Mouse (Mus musculus): ENCODE measurements at regions not wholly inside any gene's neighbourhood (a gene's known extent, or its start where the extent isn't known, plus 50 kb on each side); places are given as distances from the start of the nearest gene placed in this dataset.

DNA sequence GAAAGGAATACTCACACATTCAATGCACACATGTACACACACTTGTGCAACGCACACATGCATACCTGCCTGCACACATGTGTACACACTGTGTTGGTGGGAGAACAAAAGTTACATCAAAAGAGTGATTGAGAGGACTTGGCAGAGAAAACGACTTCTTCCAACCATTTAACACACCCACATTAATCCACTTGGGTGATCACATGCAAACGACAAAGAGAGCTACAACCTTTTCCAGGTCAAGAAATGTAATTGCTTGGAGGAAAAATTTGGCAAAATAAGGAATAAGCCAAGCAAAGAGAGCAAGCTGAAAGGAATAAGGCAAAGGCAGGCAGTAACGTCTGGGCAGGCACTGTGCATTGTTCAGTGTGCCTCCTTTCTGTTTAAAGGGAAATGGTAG, 67.3 kb downstream of the C1d start:
- no peak for DNase-seq (ENCODE audit: extremely low spot score in 1 of 2, low spot score in 1 of 2)

- DNase-seq (ENCODE audit: extremely low spot score in 1 of 2, low spot score in 1 of 2): no peak
Measured at GRCm38 (mm10) chr11:17325731-17326646, 68.6 kb downstream of the C1d start.

DNA sequence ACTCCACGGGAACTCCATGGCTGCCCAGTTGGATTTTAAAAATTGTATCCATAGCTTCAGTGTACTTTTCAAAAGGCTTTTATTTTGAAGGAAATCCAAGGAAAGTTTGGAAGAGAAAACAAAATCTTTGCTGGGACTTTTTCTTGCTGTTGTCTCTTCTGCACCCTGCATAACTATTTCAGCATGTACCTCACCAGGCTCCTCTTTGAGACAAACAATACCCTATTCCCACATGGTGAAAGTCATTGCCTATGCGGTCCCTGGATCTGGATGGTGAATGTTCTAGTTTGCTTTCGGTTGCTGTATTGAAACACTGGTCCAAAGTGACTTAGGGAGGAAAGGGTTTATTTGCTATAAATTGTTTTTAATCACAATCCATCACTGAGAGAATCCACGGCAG, 69.3 kb downstream of the C1d start:
- DNase-seq (ENCODE audit: extremely low spot score in 1 of 2, low spot score in 1 of 2): no peak

DNA sequence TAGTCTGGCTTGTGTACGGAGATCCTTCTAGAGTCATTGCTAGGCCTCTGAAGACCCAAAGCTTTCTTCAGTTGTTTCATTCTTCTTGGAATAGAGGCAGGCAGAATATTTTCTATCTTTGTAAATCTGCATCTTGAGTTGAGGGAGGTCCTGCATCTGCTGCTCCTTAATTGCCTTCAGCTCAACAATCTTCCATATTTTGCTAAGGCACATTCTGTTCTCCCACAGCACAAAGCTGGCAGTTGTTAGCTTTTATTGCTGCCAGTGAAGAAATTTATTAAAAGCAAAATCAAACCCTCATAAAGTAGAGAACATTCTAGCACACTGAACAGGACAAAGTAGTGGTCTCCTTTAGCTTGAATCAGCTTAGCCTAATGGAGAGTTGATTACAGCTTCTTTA, 94.1 kb downstream of the C1d start:
- DNase-seq (ENCODE audit: extremely low spot score in 1 of 2, low spot score in 1 of 2): no peak

DNA sequence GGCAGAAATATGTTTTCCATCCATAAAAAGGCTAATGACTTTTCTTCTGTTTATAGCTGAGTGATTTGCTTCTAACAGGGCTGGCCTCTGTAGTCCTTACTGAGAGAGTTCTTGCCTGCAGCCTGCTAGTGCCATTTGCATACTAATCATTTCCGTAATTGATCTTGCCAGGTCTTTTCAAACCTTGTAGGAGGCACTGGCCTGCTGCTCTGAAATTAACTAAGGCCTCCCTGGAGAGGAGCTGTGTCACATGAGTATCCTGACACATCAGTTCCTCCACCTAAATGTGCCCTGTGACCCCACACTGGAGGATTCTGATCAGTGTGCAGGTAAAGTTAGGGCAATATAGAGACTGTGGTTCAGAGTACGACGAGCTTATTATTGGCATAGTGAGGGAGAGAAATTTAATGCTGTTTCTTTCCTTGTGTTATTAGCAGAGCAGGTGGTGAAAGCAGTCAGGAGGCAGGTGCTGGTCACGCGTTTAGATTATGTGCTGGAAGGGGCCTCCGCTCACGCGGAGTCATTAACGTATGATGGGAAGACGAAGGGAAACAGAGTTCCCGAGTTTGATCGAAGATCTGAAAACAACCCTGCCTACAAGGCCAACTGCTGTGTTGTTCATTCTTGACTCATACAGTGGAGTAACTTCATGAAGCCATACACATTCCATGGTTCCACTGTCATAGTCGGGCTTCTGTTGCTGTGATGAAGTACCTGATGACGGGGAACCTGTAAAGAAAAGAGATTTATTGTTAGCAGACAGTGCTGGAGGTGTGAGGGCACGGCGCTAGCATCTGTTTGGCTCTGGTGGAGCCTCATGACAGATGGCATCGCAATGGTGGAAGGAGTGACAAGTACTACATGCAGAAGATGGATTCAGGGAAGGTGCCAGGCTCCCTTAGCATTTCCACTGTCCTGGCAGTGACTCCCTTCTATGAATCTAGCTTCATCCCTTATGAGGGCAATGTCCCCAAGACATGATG, 95.1 kb downstream of the C1d start:
- DNase-seq (ENCODE audit: extremely low spot score in 1 of 2, low spot score in 1 of 2): no peak

GRCm38 (mm10) chr11:17359698-17360254, 102.4 kb downstream of the C1d start:
- no peak for DNase-seq (ENCODE audit: extremely low spot score in 1 of 2, low spot score in 1 of 2)

- DNase-seq (ENCODE audit: extremely low spot score in 1 of 2, low spot score in 1 of 2): no peak
Measured at GRCm38 (mm10) chr11:17377859-17378258, 120.5 kb downstream of the C1d start.

DNA sequence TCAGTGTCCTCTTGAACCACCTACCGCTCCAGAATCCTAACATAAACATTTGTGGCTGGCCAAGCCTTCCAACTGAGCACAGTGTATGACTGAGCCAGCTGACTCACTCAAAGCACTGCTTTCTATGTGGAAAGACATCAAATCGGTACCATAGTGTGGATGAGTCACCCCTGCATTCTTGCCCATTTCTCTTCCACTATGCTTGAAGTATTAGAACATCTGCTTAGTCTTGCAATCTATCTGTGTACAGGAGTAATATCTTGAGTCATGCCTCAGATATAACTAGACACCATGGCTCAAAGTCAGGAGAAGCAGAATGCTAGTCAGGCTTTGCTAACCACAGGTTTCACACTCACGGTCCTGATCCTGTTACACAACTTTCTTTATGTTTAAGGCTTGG, 129.4 kb downstream of the C1d start:
- no peak for DNase-seq (ENCODE audit: extremely low spot score in 1 of 2, low spot score in 1 of 2)

GRCm38 (mm10) chr11:17393832-17394231, 136.5 kb downstream of the C1d start:
- no peak for DNase-seq (ENCODE audit: extremely low spot score in 1 of 2, low spot score in 1 of 2)

DNA sequence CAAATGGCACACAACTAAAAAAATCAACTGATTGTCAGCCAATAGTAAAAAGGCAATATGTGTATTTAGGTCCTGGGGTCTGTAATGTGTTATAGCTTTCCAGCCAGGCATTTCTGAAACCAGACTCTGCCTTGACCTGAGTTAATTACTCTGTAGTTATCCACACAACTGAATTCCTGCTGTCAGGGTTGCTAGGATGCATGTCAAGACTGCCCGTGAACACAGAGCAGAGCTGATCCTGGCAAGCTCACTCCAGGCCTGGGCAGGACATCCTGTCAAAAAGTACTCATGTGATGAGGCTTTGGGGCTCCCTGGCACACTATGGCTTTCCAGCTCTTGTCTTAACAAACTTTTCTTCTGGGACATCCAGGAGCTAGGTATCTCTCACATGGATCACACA, 157.2 kb downstream of the C1d start:
- no peak for DNase-seq (ENCODE audit: extremely low spot score in 1 of 2, low spot score in 1 of 2)

- DNase-seq (ENCODE audit: extremely low spot score in 1 of 2, low spot score in 1 of 2): no peak
Measured at GRCm38 (mm10) chr11:17415144-17415543, 157.8 kb downstream of the C1d start.

DNA sequence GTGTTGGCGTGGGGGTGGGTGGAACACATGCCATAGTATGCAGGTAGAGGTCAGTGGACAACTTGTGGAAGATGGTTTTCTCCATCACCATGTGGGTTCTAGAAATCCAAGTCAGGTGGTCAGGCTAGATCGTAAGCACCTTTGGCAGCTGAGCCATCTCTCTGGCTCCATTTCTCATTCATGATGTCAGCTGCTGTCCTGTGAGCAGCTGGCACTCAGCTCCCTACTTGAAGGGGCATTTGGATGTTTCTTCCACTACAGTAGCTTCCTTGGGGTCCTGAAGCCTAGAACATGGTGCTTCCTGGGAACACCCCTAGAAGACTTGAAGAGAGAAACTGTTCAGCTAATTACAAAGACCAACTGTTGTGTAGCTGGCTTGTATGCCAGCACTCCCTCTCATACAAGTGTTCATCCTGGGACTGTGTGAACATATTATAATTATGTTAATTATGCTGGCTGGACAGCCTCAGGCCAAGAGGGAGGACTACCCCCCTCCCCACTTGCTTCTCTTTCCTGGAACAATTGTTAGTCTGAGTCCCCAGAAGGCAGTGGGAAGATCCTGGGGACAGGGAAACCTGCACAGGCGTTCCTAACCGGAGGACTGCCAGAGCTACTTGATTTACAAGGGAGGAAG, 160.4 kb downstream of the C1d start:
- DNase-seq (ENCODE audit: extremely low spot score in 1 of 2, low spot score in 1 of 2): no peak

DNA sequence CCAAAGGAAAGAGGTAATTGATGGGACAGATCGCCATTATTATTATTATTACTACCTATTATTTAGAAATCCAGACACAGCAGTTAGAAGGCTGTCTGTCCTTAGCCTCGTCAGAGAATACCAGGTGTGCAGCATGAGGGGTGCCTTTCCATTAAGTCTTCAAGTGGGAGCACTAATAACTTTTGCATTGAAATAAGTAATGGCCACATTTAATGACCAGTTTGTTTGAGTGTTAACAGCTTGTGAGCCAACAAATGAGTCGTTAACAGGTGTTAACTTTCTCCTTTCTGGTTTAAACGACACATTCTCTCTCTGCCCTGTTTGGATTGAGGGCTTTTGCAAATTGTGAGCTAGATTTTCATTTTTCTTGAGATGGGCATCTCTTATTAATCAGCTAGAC, 184.8 kb downstream of the C1d start:
- no peak for DNase-seq (ENCODE audit: extremely low spot score in 1 of 2, low spot score in 1 of 2)

- no peak for DNase-seq (ENCODE audit: extremely low spot score in 1 of 2, low spot score in 1 of 2)
Measured at GRCm38 (mm10) chr11:17449289-17449688, 191.9 kb downstream of the C1d start.

- no peak for DNase-seq (ENCODE audit: extremely low spot score in 1 of 2, low spot score in 1 of 2)
Measured at GRCm38 (mm10) chr11:17450360-17451045, 193.1 kb downstream of the C1d start.

- DNase-seq (ENCODE audit: extremely low spot score in 1 of 2, low spot score in 1 of 2): no peak
Measured at GRCm38 (mm10) chr11:17451451-17451850, 194.1 kb downstream of the C1d start.

- DNase-seq (ENCODE audit: extremely low spot score in 1 of 2, low spot score in 1 of 2): no peak
Measured at GRCm38 (mm10) chr11:17453530-17453929, 196.2 kb downstream of the C1d start.

- DNase-seq (ENCODE audit: extremely low spot score in 1 of 2, low spot score in 1 of 2): no peak
Measured at GRCm38 (mm10) chr11:17458946-17459345, 201.6 kb downstream of the C1d start.

- no peak for DNase-seq (ENCODE audit: extremely low spot score in 1 of 2, low spot score in 1 of 2)
Measured at GRCm38 (mm10) chr11:17460024-17460919, 202.9 kb downstream of the C1d start.
